Mouse (Mus musculus) MEL (cell line): ENCODE measurements at regions not wholly inside any gene's neighbourhood (a gene's known extent, or its start where the extent isn't known, plus 50 kb on each side); places are given as distances from the start of the nearest gene placed in this dataset.

Experiments used
- CHD2 ChIP-seq: IDR thresholded peaks from 2 replicates; pipeline ENCODE4 v1.6.1; 2011; ENCODE audit warnings: low read length, improper control_type of control experiment
- CTCF ChIP-seq, 3 experiments: IDR thresholded peaks in 2 of 3; conservative IDR thresholded peaks in 1 of 3; 2 replicates each; pipeline ENCODE4 v1.5.1; 2011 to 2012; ENCODE audit warnings: low read length in 3 of 3, low read depth in 2 of 3, mild to moderate bottlenecking in 2 of 3, improper control_type of control experiment in 1 of 3, inconsistent platforms in 1 of 3, mixed read lengths in 1 of 3, moderate library complexity in 1 of 3; ENCODE audit not compliant: control insufficient read depth in 1 of 3, insufficient read depth in 1 of 3, poor library complexity in 1 of 3, severe bottlenecking in 1 of 3
- EP300 ChIP-seq, 2 experiments: IDR thresholded peaks; 2 replicates each; pipeline ENCODE4 v1.6.1; 2011; ENCODE audit warnings: improper control_type of control experiment in 2 of 2, low read length in 2 of 2, low read depth in 1 of 2, mild to moderate bottlenecking in 1 of 2
- GATA1 ChIP-seq: IDR thresholded peaks from 2 replicates; pipeline ENCODE4 v1.6.1; 2011; ENCODE audit warnings: low read depth, low read length, improper control_type of control experiment
- MAFK ChIP-seq: IDR thresholded peaks from 2 replicates; pipeline ENCODE4 v1.6.1; 2011; ENCODE audit warnings: low read depth, mild to moderate bottlenecking, low read length, improper control_type of control experiment, borderline replicate concordance
- POLR2A ChIP-seq, 2 experiments: IDR thresholded peaks; 2 replicates each; pipeline ENCODE4 v1.6.1; 2011 to 2012; ENCODE audit warnings: low read length in 2 of 2, mild to moderate bottlenecking in 2 of 2, control low read depth in 1 of 2, improper control_type of control experiment in 1 of 2, low read depth in 1 of 2, moderate library complexity in 1 of 2; ENCODE audit not compliant: control insufficient read depth in 1 of 2, insufficient read depth in 1 of 2, poor library complexity in 1 of 2
- TAL1 ChIP-seq: IDR thresholded peaks from 2 replicates; pipeline ENCODE4 v1.6.1; 2012; ENCODE audit warnings: mild to moderate bottlenecking, inconsistent platforms, low read length, moderate library complexity, mixed read lengths
- USF1 ChIP-seq: IDR thresholded peaks from 2 replicates; pipeline ENCODE4 v1.6.1; 2014; ENCODE audit warnings: low read depth, mild to moderate bottlenecking, inconsistent platforms, low read length, improper control_type of control experiment, moderate library complexity
- ZNF384 ChIP-seq: IDR thresholded peaks from 2 replicates; pipeline ENCODE4 v1.6.1; 2012; ENCODE audit warnings: low read depth, mild to moderate bottlenecking, inconsistent platforms, low read length, improper control_type of control experiment

- no peak for TF ChIP-seq EP300 (IDR thresholded peaks at IDR 0.05; ENCODE audit: low read depth in 1 of 2, low read length in 2 of 2)
- TF ChIP-seq USF1: no peak
- no peak for TF ChIP-seq MAFK
- TF ChIP-seq ZNF384: no peak
- no peak for TF ChIP-seq CHD2
- no peak for TF ChIP-seq TAL1
- no peak for TF ChIP-seq CTCF (IDR thresholded peaks at IDR 0.05 in 2 of 3, conservative IDR thresholded peaks at IDR 0.05 in 1 of 3; ENCODE audit: control insufficient read depth in 1 of 3, insufficient read depth in 1 of 3, low read depth in 2 of 3, low read length in 3 of 3, poor library complexity in 1 of 3, severe bottlenecking in 1 of 3)
- no peak for TF ChIP-seq POLR2A (IDR thresholded peaks at IDR 0.05; ENCODE audit: control insufficient read depth in 1 of 2, insufficient read depth in 1 of 2, low read depth in 1 of 2, low read length in 2 of 2, poor library complexity in 1 of 2)
- TF ChIP-seq GATA1: no peak
Measured at GRCm38 (mm10) chr10:119311578-119311977, 71.7 kb upstream of the Cand1 start.
